Mouse (Mus musculus) cerebellum, adult 18-20 months (tissue): ENCODE results near the gene D230025D16Rik.

Experiments
- DNase-seq, 2 experiments: peaks; one replicate each; pipeline ENCODE4 v3.0.0; 2021

Gene D230025D16Rik

DNA sequence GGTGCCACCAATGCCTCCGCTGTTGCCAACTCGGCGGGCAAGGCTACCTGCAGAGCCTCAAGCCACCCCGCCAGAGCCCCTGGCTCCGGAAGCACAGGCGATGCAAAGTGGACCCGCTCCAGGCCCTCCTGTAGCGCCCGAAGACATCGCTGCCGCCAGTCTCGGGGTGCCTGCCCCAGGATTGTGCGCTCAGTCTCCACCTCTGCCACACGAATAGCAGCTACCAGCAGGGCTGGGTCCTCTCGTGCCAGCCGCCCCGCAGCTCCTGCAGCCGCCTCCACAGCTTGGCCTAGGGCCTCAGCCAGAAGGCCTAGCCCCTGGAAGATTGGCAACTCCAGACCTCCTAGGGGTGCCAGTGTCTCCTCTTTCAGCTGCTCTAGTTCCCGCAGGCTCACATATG, 68.5 kb downstream of the D230025D16Rik start:
- peak; percentile 79 to 81 for DNase-seq

DNA sequence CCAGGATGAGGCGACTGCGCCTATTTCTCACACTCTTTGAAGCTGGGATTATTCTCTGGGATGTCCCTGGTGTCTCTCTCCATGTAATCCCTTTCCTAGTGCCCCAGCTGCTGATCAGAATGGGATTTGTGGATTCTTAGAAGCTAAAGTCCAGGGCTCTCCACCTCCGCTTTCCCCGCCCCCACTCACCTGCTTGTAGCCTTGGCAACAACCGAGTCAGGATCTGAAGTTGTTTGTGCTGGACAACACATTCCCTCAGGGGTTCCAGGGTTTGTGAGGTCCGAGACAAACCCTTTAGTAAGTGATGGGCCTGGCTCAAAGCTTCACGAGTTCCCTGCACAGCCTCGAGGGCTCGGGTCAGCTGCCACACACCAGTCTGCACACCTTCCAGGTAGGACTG, 69.8 kb downstream of the D230025D16Rik start:
- DNase-seq, result peak in 1 of 2 experiments; percentile 13

DNA sequence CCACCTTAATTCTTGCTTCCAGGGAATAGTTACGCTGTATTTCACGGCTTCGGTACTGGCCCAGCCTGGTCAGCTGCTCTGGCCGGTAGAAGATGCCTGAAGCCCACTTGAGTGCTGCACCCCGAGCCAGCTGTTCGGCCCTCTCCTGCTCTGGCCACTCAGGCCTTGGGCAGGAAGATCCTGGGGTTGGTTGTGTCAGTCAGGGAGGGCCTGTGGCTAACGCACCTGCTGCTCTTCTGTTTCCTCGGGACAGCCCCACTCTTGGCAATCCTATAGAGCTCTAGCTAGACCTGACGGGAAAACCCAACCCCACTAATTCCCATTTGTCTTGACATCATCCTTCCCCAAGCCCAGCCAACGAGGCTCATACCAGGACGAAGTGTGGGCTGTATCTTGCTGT, 70.3 kb downstream of the D230025D16Rik start:
- no peak for DNase-seq

DNA sequence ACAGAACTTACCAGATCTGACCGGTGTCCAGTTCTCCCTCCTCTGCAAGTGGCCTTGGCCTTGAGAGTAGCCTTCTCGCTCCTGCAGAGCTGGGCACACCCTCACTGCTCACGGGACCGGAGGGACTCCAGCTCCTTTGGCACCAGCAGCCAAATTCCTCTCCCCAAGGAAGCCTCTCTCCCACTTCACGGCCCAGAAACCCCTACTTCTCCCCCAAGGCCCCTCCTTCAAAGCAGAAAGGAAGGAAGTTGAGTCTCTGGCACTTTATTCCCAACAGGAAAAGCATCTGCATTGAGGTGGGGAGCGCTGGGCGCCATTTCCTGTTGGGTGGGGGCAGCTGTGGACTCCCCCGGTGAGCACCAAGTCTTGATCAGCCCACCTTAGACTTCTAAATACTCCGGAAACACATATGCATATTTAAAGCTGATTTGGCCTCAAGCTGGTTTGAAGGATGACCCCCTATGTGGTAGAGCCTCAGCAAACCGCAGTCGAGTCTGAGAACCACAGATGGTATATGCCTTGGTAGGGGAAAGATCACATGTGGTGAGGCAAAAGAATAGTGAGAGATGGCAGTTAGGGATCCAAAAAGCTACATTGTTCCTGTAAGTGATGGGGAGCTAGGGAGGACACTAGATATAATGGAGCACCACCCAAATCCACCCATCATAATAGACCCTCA, 71.1 kb downstream of the D230025D16Rik start, which contains the start of gene Exoc3l:
Gene Exoc3l (minus strand): TSS at position 207 of the 679 bp plus-strand sequence.
- DNase-seq, result no peak

DNA sequence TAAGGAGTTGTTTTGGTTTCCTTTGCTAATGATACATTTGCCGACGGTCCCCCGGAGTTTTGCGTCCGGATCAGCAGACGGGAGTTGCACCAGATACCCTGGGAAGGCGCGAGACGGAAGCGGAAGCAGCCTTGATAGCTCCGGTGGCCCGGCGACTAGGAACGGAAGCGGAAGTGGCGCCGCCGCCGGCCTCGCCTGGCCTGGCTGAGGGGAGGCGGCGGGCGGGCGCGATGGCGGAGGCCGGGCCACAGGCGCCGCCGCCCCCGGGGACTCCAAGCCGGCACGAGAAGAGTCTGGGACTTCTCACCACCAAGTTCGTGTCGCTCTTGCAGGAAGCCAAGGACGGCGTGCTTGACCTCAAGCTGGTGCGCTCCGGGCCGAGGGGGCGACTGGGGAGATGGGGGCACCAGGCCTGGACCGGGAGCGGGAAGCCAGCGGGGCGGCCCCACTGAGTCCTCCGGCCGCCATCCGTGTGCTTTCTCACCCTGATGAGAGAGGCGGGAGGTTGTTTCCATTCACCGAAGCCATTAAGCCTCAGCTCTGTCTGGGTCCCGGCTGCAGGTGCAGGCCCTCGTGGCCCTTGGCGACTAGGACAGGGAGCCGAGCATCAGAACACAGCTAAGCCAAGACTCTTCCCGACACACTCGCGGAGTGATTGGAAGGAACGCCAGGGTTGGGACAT, 72.7 kb downstream of the D230025D16Rik start, which contains the start of gene E2f4:
Gene E2f4 (plus strand): TSS at position 153 of the 682 bp plus-strand sequence.
- DNase-seq, result peak; percentile 93 to 95

DNA sequence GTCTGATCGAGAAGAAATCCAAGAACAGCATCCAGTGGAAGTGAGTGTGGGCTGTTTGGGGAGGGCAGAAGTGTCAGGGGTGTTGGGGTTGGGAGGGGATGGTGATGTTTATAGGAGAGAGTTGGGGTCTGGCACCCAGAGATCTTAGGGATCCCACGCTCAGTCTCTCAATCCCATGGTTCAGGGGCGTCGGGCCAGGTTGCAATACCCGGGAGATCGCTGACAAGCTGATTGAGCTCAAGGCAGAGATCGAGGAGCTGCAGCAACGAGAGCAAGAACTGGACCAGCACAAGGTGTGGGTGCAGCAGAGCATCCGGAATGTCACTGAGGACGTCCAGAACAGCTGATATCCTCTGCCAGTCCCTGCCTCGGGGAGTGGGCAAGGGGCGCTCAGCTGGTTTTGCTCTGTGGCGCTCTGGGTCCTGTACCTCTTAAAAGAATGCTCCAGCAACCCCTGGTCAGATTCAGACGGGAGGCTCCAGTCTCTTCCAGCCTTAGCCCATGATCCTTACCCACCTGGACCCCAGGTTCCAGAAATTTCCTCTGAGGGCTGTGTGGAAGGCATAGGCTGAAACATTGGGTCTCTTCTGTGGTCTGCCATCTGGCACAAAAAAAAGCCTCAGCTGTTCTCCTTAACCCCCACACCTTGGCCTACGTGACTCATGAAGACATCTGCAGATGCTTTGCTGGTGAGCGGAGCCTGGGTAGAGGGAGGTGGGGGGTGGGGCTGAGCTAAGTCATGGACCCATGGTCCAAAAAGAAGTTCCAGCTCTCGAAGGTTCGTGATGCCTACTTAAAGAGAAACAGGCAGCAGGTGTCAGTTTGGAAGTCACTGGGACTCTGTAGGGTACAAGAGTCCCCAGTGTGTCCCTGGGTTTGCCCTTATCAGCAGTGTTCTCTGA, 73.7 kb downstream of the D230025D16Rik start:
- DNase-seq, result no peak

DNA sequence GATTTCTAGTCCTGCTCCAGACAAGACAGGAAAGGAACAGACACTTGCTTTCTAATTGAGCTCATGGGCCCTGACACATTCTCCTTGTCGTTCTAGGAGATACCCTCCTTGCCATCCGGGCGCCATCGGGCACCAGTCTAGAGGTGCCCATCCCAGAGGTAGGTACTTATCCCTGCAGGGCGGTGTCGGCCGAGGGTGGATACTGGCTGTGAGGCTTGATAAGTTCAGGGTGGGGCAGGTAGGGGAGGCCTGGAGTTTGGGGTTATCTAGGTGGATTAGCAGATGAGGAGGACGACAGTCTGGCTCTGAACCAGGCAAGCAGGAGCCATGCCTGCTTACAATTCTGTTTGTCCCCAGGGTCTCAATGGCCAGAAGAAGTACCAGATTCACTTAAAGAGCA, 75.0 kb downstream of the D230025D16Rik start:
- DNase-seq, result no peak
